Mouse (Mus musculus) heart, adult 11 months (tissue): ENCODE data around the gene Apol7e.
A peak's percentile ranks its signal among the peaks of the same experiment; 100 is the strongest.
"Not testable (repeated sequence)": the region's sequence is repeated elsewhere in the genome, so short reads cannot be mapped to it uniquely, and the experiment has no call there.

Source experiments
- DNase-seq: peaks from one replicate; pipeline ENCODE4 v3.0.0; 2022

The Apol7e gene

GRCm38 (mm10) chr15:77698656-77699055 lies at the start of gene Apol7e:
Apol7e (plus strand) TSS chr15:77698857.
- not testable (repeated sequence) for DNase-seq

GRCm38 (mm10) chr15:77651143-77651542 lies 47.5 kb upstream of the Apol7e start:
- not testable (repeated sequence) for DNase-seq

GRCm38 (mm10) chr15:77659773-77660172 lies 38.9 kb upstream of the Apol7e start:
- DNase-seq = not testable (repeated sequence)

- not testable (repeated sequence) for DNase-seq
These were observed 36.8 kb upstream of the Apol7e start for GRCm38 (mm10) chr15:77661841-77662240.

GRCm38 (mm10) chr15:77674081-77674480 lies 24.6 kb upstream of the Apol7e start:
- DNase-seq = not testable (repeated sequence)

GRCm38 (mm10) chr15:77683944-77684343 lies 14.7 kb upstream of the Apol7e start:
- DNase-seq = peak; percentile 89

GRCm38 (mm10) chr15:77691532-77692311 lies 6.9 kb upstream of the Apol7e start:
- not testable (repeated sequence) for DNase-seq

GRCm38 (mm10) chr15:77694687-77695295 lies 3.9 kb upstream of the Apol7e start:
- not testable (repeated sequence) for DNase-seq

- not testable (repeated sequence) for DNase-seq
These were observed 6.6 kb downstream of the Apol7e start for GRCm38 (mm10) chr15:77705306-77705705.

GRCm38 (mm10) chr15:77708936-77709335 lies 10.3 kb downstream of the Apol7e start:
- DNase-seq = not testable (repeated sequence)

- not testable (repeated sequence) for DNase-seq
These were observed 19.6 kb downstream of the Apol7e start for GRCm38 (mm10) chr15:77718240-77718639.

- peak; percentile 8 for DNase-seq
These were observed 22.9 kb downstream of the Apol7e start for GRCm38 (mm10) chr15:77721509-77721908.

- peak; percentile 59 for DNase-seq
These were observed 25.7 kb downstream of the Apol7e start for GRCm38 (mm10) chr15:77724208-77724911.

- peak; percentile 88 for DNase-seq
These were observed 26.9 kb downstream of the Apol7e start for GRCm38 (mm10) chr15:77725393-77726020.

- peak; percentile 76 for DNase-seq
These were observed 28.5 kb downstream of the Apol7e start for GRCm38 (mm10) chr15:77727139-77727538.

GRCm38 (mm10) chr15:77727745-77728144 lies 29.1 kb downstream of the Apol7e start:
- peak; percentile 30 for DNase-seq

GRCm38 (mm10) chr15:77728739-77729138 lies 30.1 kb downstream of the Apol7e start, which contains the start of gene Apol9b:
Apol9b (plus strand) TSS chr15:77729039.
- DNase-seq = not testable (repeated sequence)

- peak; percentile 69 for DNase-seq
These were observed 32.9 kb downstream of the Apol7e start for GRCm38 (mm10) chr15:77731605-77732004.

GRCm38 (mm10) chr15:77732851-77733250 lies 34.2 kb downstream of the Apol7e start:
- not testable (repeated sequence) for DNase-seq

GRCm38 (mm10) chr15:77733380-77733779 lies 34.7 kb downstream of the Apol7e start:
- DNase-seq = peak; percentile 85

GRCm38 (mm10) chr15:77733903-77734302 lies 35.2 kb downstream of the Apol7e start:
- DNase-seq = peak; percentile 75

GRCm38 (mm10) chr15:77740511-77741297 lies 42.0 kb downstream of the Apol7e start:
- peak; percentile 66 for DNase-seq
